Mouse (Mus musculus) hindbrain, embryonic 10.5 days (tissue): Measurements from ENCODE around the gene Lrrc9. TPM values are rescaled to one million over a fixed set of nuclear protein-coding genes. Genes with fewer than 3 reads are reported as not detected.

ENCODE experiments used
- DNase-seq: peaks from one replicate; pipeline ENCODE4 v3.0.0-alpha.2; 2017; ENCODE audit warnings: low spot score
- H3K27ac ChIP-seq: fragments of 300-500 bp; sonication (generic); 2 replicates; pipeline ENCODE4 v1.5.1; 2016; ENCODE audit warnings: mild to moderate bottlenecking, moderate library complexity
- H3K27me3 ChIP-seq: fragments of 300-500 bp; sonication (generic); 2 replicates; pipeline ENCODE4 v1.6.1; 2016; ENCODE audit warnings: mild to moderate bottlenecking; ENCODE audit not compliant: poor library complexity, insufficient read depth, severe bottlenecking
- H3K36me3 ChIP-seq: fragments of 300-500 bp; sonication (generic); 2 replicates; pipeline ENCODE4 v1.6.1; 2016; ENCODE audit warnings: mild to moderate bottlenecking, moderate library complexity
- H3K4me1 ChIP-seq: fragments of 300-500 bp; sonication (generic); replicated peaks from 2 replicates; pipeline ENCODE4 v1.6.1; 2016; ENCODE audit warnings: mild to moderate bottlenecking
- H3K4me3 ChIP-seq: fragments of 300-500 bp; sonication (generic); 2 replicates; pipeline ENCODE4 v1.5.1; 2016; ENCODE audit warnings: mild to moderate bottlenecking, moderate library complexity
- H3K9me3 ChIP-seq: fragments of 300-500 bp; sonication (generic); 2 replicates; pipeline ENCODE4 v1.6.1; 2016; ENCODE audit warnings: mild to moderate bottlenecking, moderate library complexity
- WGBS: fragments of 180-500 bp; shearing (Covaris S2); methylation state at CpG from one replicate; pipeline ENCODE4 v1.1.7; 2016; 5-methylcytosine and 5-hydroxymethylcytosine counted together
- polyA plus RNA-seq: library from polyadenylated mRNA; unstranded; fragments of >200 nt; fragmentation: Nextera tagmentation; extraction: Ambion mirVana; gene quantifications from 2 replicates; pipeline ENCODE4 v1.2.1, GENCODE M21; 2016

Lrrc9 gene
- polyA plus RNA-seq, 1 experiment from 2014 or later, result 2.1 TPM

GRCm38 (mm10) chr12:72437676-72438341, 3.9 kb upstream of the Lrrc9 start:
- Histone ChIP-seq H3K4me3 (no peak overlapping the region), H3K9me3 (no peaks in the 10 kb centered on the region), H3K36me3 (no peaks in the 10 kb centered on the region), H3K4me1 (peaks cover 23% of the 10 kb centered on the region), H3K27ac (0 out of 2 replicates have a peak overlapping the region, but pooled peaks have one; percentile 50), H3K27me3 (no peaks in the 10 kb centered on the region)
- whole genome bisulfite sequencing, result 72% methylated on average over 10 of the region's 10 CpGs
- no peak for DNase-seq

- Histone ChIP-seq H3K27me3 (no peaks in the 10 kb centered on the region), H3K36me3 (no peaks in the 10 kb centered on the region), H3K4me1 (peaks cover 25% of the 10 kb centered on the region), H3K27ac (no peak overlapping the region), H3K4me3 (no peak overlapping the region), H3K9me3 (no peaks in the 10 kb centered on the region)
- WGBS, result 79% methylated on average over 6 of the region's 6 CpGs
- no peak for DNase-seq
These were observed 2.6 kb upstream of the Lrrc9 start for GRCm38 (mm10) chr12:72438961-72439480.

GRCm38 (mm10) chr12:72453941-72454340, 12.3 kb downstream of the Lrrc9 start:
- Histone ChIP-seq H3K36me3 (no peaks in the 10 kb centered on the region), H3K27ac (no peak overlapping the region), H3K4me3 (no peak overlapping the region), H3K4me1 (no peaks in the 10 kb centered on the region), H3K27me3 (no peaks in the 10 kb centered on the region), H3K9me3 (no peaks in the 10 kb centered on the region)
- WGBS, result 86% methylated on average over 17 of the region's 17 CpGs
- no peak for DNase-seq

- Histone ChIP-seq H3K27me3 (no peaks in the 10 kb centered on the region), H3K27ac (no peak overlapping the region), H3K36me3 (no peaks in the 10 kb centered on the region), H3K4me3 (no peak overlapping the region), H3K4me1 (no peaks in the 10 kb centered on the region), H3K9me3 (no peaks in the 10 kb centered on the region)
- no peak for DNase-seq
- WGBS, result 58% methylated on average over 11 of the region's 11 CpGs
These were observed 19.7 kb downstream of the Lrrc9 start for GRCm38 (mm10) chr12:72461191-72461893.

- H3K9me3 ChIP-seq, result no peaks in the 10 kb centered on the region
- H3K27me3 ChIP-seq, result no peaks in the 10 kb centered on the region
- WGBS, result 47% methylated on average over 5 of the region's 5 CpGs
- peak; percentile 60 for DNase-seq
- no peak overlapping the region for H3K27ac ChIP-seq
- H3K4me3 ChIP-seq, result no peak overlapping the region
- no peaks in the 10 kb centered on the region for H3K4me1 ChIP-seq
- H3K36me3 ChIP-seq, result no peaks in the 10 kb centered on the region
These were observed 20.3 kb downstream of the Lrrc9 start for GRCm38 (mm10) chr12:72461894-72462530.

- no peaks in the 10 kb centered on the region for H3K36me3 ChIP-seq
- H3K27me3 ChIP-seq, result no peaks in the 10 kb centered on the region
- no peak for DNase-seq
- H3K4me1 ChIP-seq, result no peaks in the 10 kb centered on the region
- H3K27ac ChIP-seq, result no peak overlapping the region
- H3K9me3 ChIP-seq, result no peaks in the 10 kb centered on the region
- no peak overlapping the region for H3K4me3 ChIP-seq
- WGBS, result 88% methylated on average over 5 of the region's 5 CpGs
These were observed 24.3 kb downstream of the Lrrc9 start for GRCm38 (mm10) chr12:72465826-72466501.

GRCm38 (mm10) chr12:72467269-72467668, 25.6 kb downstream of the Lrrc9 start:
- WGBS, result 88% methylated on average over 1 of the region's 1 CpGs

GRCm38 (mm10) chr12:72467789-72468188, 26.1 kb downstream of the Lrrc9 start:
- 90% methylated on average over 4 of the region's 4 CpGs for WGBS
- H3K4me3 ChIP-seq, result no peak overlapping the region
- H3K9me3 ChIP-seq, result no peaks in the 10 kb centered on the region
- no peaks in the 10 kb centered on the region for H3K27me3 ChIP-seq
- no peaks in the 10 kb centered on the region for H3K36me3 ChIP-seq
- no peak for DNase-seq
- H3K4me1 ChIP-seq, result no peaks in the 10 kb centered on the region
- H3K27ac ChIP-seq, result no peak overlapping the region

More at GRCm38 (mm10) chr12:72467269-72467668, 25.6 kb downstream of the Lrrc9 start:
- no peaks in the 10 kb centered on the region for H3K9me3 ChIP-seq
- H3K36me3 ChIP-seq, result no peaks in the 10 kb centered on the region
- no peak overlapping the region for H3K27ac ChIP-seq
- no peak for DNase-seq
- H3K4me1 ChIP-seq, result no peaks in the 10 kb centered on the region
- no peaks in the 10 kb centered on the region for H3K27me3 ChIP-seq
- H3K4me3 ChIP-seq, result no peak overlapping the region

GRCm38 (mm10) chr12:72476773-72477450, 35.2 kb downstream of the Lrrc9 start:
- H3K4me3 ChIP-seq, result no peak overlapping the region
- no peaks in the 10 kb centered on the region for H3K9me3 ChIP-seq
- WGBS, result 89% methylated on average over 2 of the region's 2 CpGs
- H3K27ac ChIP-seq, result no peak overlapping the region
- no peaks in the 10 kb centered on the region for H3K36me3 ChIP-seq
- no peak for DNase-seq
- H3K27me3 ChIP-seq, result no peaks in the 10 kb centered on the region
- H3K4me1 ChIP-seq, result no peaks in the 10 kb centered on the region

- H3K27me3 ChIP-seq, result no peaks in the 10 kb centered on the region
- no peak for DNase-seq
- H3K4me3 ChIP-seq, result no peak overlapping the region
- H3K36me3 ChIP-seq, result no peaks in the 10 kb centered on the region
- no peaks in the 10 kb centered on the region for H3K4me1 ChIP-seq
- H3K27ac ChIP-seq, result no peak overlapping the region
- no peaks in the 10 kb centered on the region for H3K9me3 ChIP-seq
These were observed 40.6 kb downstream of the Lrrc9 start for GRCm38 (mm10) chr12:72482226-72482625.

GRCm38 (mm10) chr12:72484872-72485271, 43.2 kb downstream of the Lrrc9 start:
- H3K36me3 ChIP-seq, result no peaks in the 10 kb centered on the region
- no peaks in the 10 kb centered on the region for H3K9me3 ChIP-seq
- no peaks in the 10 kb centered on the region for H3K4me1 ChIP-seq
- no peak for DNase-seq
- H3K27me3 ChIP-seq, result no peaks in the 10 kb centered on the region
- H3K4me3 ChIP-seq, result no peak overlapping the region
- no peak overlapping the region for H3K27ac ChIP-seq

GRCm38 (mm10) chr12:72487498-72487897, 45.8 kb downstream of the Lrrc9 start:
- Histone ChIP-seq H3K4me3 (no peak overlapping the region), H3K4me1 (no peaks in the 10 kb centered on the region), H3K27ac (no peak overlapping the region), H3K36me3 (no peaks in the 10 kb centered on the region), H3K27me3 (no peaks in the 10 kb centered on the region), H3K9me3 (no peaks in the 10 kb centered on the region)
- DNase-seq, result no peak
- 87% methylated on average over 3 of the region's 3 CpGs for WGBS
